Mouse (Mus musculus): Measurements from ENCODE around the gene Nudt2. TPM values are rescaled to one million over a fixed set of nuclear protein-coding genes. Genes with fewer than 3 reads are reported as not detected.

Gene Nudt2
- 28.5 and 31.0 TPM in 2 replicates for polyA plus RNA-seq (2015; fragmentation: Nextera tagmentation; extraction: Ambion mirVana)

DNA sequence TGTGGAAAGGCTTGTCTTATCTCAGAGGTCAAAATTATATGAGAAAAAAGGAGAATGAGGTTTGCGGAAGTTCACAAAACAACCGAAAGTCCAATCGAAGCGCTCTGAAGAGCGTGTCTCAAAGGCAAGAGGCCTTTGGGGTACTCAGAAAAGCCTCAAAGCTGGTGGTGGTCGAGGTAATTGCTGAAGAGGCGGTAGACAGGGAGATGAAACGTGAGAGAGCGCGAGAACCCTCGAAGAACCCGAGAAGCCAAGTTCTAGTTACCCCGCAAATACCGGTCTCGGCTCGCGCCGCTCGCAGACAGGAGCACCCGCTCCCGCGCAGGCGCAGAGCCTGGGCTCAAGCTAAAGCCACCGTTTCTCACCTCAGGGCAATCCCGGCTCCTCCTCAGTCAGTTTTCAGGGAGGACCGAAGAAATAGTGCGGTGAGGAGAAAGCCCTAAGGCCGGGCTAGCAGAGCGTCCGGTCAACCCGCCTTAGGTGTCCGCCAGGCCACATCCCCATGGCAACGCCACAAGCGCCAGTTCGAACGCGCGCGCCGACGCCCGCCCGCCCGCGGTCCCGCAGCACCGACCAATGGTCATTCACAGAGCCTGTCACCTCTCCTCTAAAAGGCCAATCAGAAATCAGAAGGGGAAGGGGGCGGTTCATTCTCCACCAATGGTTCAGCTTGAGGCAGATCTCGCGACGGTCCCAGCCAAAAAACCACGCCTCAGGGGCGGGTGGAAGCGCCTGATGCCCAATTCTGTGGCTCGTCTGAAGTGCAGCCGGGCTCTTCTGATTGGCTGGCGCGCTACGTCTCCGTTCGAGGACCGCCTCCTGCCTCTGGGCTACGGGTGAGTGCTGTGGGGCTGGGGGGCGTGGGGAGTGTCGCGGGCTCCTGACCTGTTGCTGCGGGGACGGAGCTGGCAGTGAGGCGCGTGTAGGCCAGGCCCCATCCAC, at the start of gene Nudt2, which contains the start of gene Kif24:
TSS of gene Nudt2 (plus strand) at position 807 of the 942 bp plus-strand sequence.
TSS of gene Kif24 (minus strand) at position 543 of the 942 bp plus-strand sequence.
- DNase-seq (ENCODE audit: low spot score) = peak; percentile 99

- no peak for DNase-seq (ENCODE audit: low spot score)
Measured at GRCm38 (mm10) chr4:41416966-41417365, 48.0 kb upstream of the Nudt2 start.

DNA sequence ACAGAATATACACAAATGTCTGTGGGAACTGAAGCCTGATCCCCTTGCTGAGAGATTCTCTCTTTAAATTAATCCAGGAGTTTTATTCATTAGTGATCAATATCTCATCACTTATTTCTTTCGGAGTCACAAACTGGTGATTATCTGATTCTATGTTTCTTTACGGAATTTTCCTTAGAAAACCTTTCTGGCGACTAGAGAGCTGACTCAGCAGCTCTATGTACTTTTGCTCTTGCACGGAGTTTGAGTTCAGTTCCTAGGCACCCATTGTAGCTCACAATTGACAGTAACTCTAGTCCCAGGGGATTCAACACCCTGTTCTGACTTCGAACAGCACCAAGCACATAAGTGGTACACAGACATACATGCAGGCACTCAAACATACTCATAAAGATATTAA, 26.0 kb upstream of the Nudt2 start:
- no peak for DNase-seq (ENCODE audit: low spot score)

DNA sequence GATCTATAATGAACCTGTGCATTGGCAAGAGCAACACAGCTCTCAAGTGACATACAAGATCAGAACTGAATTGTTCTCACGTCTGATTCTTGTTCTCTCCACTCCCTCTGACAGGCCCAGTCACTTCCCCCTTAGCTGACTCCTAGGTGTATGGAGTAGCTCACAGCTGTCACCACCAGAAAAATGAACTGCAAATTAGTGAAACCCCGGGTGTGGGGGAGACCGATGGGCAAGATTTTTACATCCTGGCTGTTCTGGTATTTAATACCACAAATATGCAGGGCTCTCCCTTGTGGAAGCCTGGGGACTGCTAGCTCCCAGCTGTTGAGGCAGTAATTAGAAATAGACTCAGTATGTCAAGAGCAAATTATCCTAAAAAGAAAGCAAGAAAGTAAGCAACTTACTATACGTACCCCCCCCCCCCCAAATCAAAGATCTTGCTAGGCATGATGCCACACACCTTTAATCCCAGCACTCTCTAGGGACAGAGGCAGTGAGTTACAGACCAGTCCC, 22.1 kb upstream of the Nudt2 start:
- DNase-seq (ENCODE audit: low spot score) = no peak

DNA sequence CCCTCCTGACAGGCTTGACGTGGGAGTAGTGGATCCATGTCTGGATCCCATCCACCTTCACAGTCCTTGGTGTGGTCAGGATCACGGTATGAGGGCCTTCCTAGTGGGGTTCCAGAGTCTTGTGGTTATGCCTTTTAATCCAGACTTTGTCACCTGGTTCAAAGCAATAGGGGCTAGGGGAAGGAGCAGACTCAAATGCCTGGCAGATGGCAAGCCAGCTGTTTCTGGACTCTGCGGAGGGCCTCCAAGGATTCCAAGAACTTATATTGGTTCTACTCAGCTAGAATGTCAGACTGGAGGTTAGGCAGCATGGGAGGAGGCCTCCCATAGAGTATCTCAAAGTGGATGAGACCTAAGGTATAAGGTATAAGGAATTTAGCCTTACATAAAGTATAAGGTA, 17.4 kb upstream of the Nudt2 start:
- DNase-seq (ENCODE audit: low spot score) = no peak

GRCm38 (mm10) chr4:41460690-41461089, 4.3 kb upstream of the Nudt2 start:
- DNase-seq (ENCODE audit: low spot score) = no peak

DNA sequence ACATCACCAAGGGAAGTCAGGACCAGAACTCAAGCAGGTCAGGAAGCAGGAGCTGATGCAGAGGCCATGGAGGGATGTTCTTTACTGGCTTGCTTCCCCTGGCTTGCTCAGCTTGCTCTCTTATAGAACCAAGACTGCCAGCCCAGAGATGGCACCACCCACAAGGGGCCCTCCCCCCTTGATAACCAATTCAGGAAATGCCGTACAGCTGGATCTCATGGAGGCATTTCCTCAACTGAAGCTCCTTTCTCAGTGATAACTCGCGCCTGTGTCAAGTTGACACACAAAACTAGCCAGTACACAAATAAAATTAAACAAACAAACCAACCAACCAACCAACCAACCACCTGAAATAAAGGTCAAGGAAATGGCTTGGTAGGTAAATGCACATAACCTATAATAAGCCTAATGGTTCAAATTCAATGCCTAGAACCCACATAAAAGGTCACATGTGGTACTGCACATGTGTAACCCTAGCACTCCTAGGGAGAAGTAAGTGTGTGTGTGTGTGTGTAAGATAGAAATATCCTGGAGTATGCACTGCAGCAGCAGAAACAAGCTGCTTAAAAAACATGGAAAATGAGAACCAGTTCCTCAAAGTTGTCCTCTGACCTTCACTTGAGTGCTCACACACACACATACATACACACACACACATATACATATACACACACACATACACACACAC, 1.8 kb upstream of the Nudt2 start:
- peak; percentile 46 for DNase-seq (ENCODE audit: low spot score)

- DNase-seq (ENCODE audit: low spot score) = no peak
Measured at GRCm38 (mm10) chr4:41465287-41465665, 325 bp downstream of the Nudt2 start.

- DNase-seq (ENCODE audit: low spot score) = peak; percentile 7
Measured at GRCm38 (mm10) chr4:41468396-41469080, 3.6 kb downstream of the Nudt2 start.

GRCm38 (mm10) chr4:41469199-41469598, 4.2 kb downstream of the Nudt2 start:
- DNase-seq (ENCODE audit: low spot score) = no peak

GRCm38 (mm10) chr4:41470051-41470683, 5.2 kb downstream of the Nudt2 start:
- DNase-seq (ENCODE audit: low spot score) = no peak

DNA sequence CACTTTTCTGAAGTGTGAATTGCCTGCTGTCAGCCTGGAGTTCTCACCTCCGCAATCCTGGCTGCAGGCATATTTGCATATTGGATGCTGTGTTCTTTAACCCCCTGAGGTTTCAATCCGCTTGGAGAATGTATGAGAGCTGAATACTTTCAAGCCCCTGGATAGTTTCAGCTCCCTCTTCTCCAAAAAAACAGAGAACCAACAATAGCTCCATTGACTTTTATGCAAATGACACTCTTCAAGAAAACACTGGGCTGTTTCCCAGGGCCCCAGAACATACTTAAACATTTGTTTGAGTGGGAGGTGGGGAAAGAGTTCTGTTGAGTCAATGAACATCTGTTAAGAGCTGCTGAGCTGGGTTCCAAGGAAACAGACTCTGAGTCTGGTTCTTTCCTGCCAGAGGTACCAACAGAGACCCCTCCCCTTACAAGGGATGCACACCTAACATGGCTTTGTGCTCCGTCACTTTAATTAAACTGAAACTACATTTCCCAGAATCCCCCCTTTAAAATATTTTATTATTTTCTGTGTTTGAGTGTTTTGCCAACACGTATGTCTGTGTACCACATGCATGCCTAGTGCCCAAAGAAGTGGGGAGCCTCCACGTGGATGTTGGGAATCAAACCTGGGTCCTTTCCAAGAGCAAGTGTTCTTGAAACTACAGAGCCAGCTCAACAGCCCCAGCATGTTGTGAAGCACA, 5.9 kb downstream of the Nudt2 start:
- DNase-seq (ENCODE audit: low spot score) = no peak

- no peak for DNase-seq (ENCODE audit: low spot score)
Measured at GRCm38 (mm10) chr4:41471384-41471689, 6.4 kb downstream of the Nudt2 start.

DNA sequence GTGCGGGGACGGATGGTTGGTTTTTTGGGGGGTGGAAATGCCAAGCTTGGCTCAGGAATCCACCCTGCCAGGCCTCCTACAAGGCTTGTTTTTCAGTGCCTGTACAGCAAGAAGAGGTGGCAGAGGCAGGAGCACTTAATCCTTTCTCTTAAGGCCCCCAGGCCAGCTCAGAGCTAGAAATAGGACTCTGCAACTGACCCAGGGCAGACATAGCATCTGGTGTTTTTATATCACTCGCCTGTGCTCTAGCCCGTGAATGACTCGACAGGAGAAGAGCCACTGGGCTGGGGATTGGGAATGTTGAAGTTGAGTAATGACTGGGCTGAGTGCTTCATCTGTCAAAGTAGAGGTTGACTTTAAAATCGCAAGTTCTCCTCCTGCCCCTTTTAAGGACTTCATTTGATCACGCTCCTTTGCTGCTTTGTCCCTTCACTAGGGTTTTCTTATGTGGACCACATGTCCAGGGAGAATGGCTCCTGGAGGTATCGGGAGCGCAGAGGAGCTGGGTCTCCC, 12.8 kb downstream of the Nudt2 start:
- DNase-seq (ENCODE audit: low spot score) = no peak

- no peak for DNase-seq (ENCODE audit: low spot score)
Measured at GRCm38 (mm10) chr4:41478751-41479455, 14.0 kb downstream of the Nudt2 start.

GRCm38 (mm10) chr4:41479456-41479804, 14.5 kb downstream of the Nudt2 start:
- DNase-seq (ENCODE audit: low spot score) = no peak

DNA sequence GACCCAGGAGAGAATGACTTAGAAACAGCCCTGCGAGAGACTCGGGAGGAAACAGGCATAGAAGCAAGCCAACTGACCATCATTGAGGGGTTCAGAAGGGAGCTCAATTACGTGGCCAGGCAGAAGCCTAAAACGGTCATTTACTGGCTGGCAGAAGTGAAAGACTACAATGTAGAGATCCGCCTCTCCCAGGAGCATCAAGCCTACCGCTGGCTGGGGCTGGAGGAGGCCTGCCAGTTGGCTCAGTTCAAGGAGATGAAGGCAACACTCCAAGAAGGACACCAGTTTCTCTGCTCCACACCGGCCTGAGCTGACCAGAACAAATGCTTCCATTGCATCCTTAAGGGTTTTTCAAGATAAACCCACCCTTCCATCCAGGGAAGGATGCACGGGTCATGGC, 15.3 kb downstream of the Nudt2 start:
- DNase-seq (ENCODE audit: low spot score) = no peak

- no peak for DNase-seq (ENCODE audit: low spot score)
Measured at GRCm38 (mm10) chr4:41481601-41482017, 16.7 kb downstream of the Nudt2 start.

DNA sequence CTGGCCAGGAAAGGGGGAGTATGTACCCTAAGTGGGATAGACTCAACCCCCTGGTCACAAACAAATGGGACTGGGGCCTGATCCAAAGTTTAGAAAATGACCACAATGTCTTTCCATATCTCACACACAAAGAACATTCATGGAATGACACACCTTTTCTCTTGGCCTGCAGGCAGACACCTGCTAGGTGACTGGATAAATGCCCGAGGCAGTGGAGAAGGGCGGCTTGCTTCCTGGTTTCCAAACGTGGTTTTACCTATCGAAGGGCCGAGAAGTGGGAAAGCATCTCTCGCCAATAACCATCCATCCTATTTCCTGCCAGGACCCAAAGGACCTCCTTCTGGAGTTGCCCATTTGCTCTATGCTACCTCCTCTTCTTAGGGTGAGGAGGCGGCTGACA, 28.0 kb downstream of the Nudt2 start:
- no peak for DNase-seq (ENCODE audit: low spot score)
